Mouse (Mus musculus) ovary, postnatal 36 days (tissue): ENCODE data around the gene Mfsd4b3.
"Not testable (repeated sequence)": the region's sequence is repeated elsewhere in the genome, so short reads cannot be mapped to it uniquely, and the experiment has no call there.

ENCODE experiments used
- DNase-seq: peaks from one replicate; pipeline ENCODE4 v3.0.0; 2022; ENCODE audit warnings: low spot score, mixed read lengths

Gene Mfsd4b3

GRCm38 (mm10) chr10:39959761-39960440 is at the start of gene Mfsd4b3:
Mfsd4b3 (minus strand) TSS chr10:39960153.
- peak; percentile 88 for DNase-seq

GRCm38 (mm10) chr10:40009591-40009990 is 49.6 kb upstream of the Mfsd4b3 start:
- no peak for DNase-seq

GRCm38 (mm10) chr10:40008847-40009246 is 48.9 kb upstream of the Mfsd4b3 start:
- not testable (repeated sequence) for DNase-seq

GRCm38 (mm10) chr10:40007953-40008352 is 48.0 kb upstream of the Mfsd4b3 start:
- DNase-seq = no peak

GRCm38 (mm10) chr10:40006963-40007362 is 47.0 kb upstream of the Mfsd4b3 start:
- DNase-seq = no peak

GRCm38 (mm10) chr10:40000746-40001145 is 40.8 kb upstream of the Mfsd4b3 start:
- no peak for DNase-seq

- no peak for DNase-seq
These were observed 31.2 kb upstream of the Mfsd4b3 start for GRCm38 (mm10) chr10:39991155-39991554.

GRCm38 (mm10) chr10:39986466-39986865 is 26.5 kb upstream of the Mfsd4b3 start, which contains the start of gene Mfsd4b5:
Mfsd4b5 (minus strand) TSS chr10:39986646.
- DNase-seq = no peak

GRCm38 (mm10) chr10:39982604-39983003 is 22.7 kb upstream of the Mfsd4b3 start:
- DNase-seq = no peak

- no peak for DNase-seq
These were observed 18.3 kb upstream of the Mfsd4b3 start for GRCm38 (mm10) chr10:39978231-39978630.

GRCm38 (mm10) chr10:39977346-39977745 is 17.4 kb upstream of the Mfsd4b3 start:
- DNase-seq = no peak

GRCm38 (mm10) chr10:39975771-39976170 is 15.8 kb upstream of the Mfsd4b3 start:
- DNase-seq = no peak

GRCm38 (mm10) chr10:39974982-39975381 is 15.0 kb upstream of the Mfsd4b3 start:
- no peak for DNase-seq

GRCm38 (mm10) chr10:39967512-39967911 is 7.6 kb upstream of the Mfsd4b3 start:
- no peak for DNase-seq

GRCm38 (mm10) chr10:39961906-39962305 is 2.0 kb upstream of the Mfsd4b3 start:
- DNase-seq = no peak

- DNase-seq = no peak
These were observed 479 bp upstream of the Mfsd4b3 start for GRCm38 (mm10) chr10:39960441-39960822.

- DNase-seq = no peak
These were observed 1.7 kb downstream of the Mfsd4b3 start for GRCm38 (mm10) chr10:39958266-39958665.

GRCm38 (mm10) chr10:39956340-39956878 is 3.5 kb downstream of the Mfsd4b3 start:
- DNase-seq = no peak

- DNase-seq = no peak
These were observed 4.8 kb downstream of the Mfsd4b3 start for GRCm38 (mm10) chr10:39955163-39955562.

- DNase-seq = no peak
These were observed 10.5 kb downstream of the Mfsd4b3 start for GRCm38 (mm10) chr10:39949377-39949954.

- not testable (repeated sequence) for DNase-seq
These were observed 12.8 kb downstream of the Mfsd4b3 start for GRCm38 (mm10) chr10:39947195-39947594.

GRCm38 (mm10) chr10:39936553-39936952 is 23.4 kb downstream of the Mfsd4b3 start:
- DNase-seq = no peak

- peak; percentile 31 for DNase-seq
These were observed 33.3 kb downstream of the Mfsd4b3 start, which contains the start of gene Mfsd4b2 for GRCm38 (mm10) chr10:39926616-39927139. Mfsd4b2 (minus strand) TSS chr10:39926923.
